Mouse (Mus musculus) natural killer cell, adult 2 months (primary cell): ENCODE results near the gene Erbb2.

Experiments
- DNase-seq, 2 experiments: peaks; one replicate each; pipeline ENCODE4 v3.0.0; 2022; ENCODE audit warnings: low spot score in 2 of 2

Erbb2 gene

DNA sequence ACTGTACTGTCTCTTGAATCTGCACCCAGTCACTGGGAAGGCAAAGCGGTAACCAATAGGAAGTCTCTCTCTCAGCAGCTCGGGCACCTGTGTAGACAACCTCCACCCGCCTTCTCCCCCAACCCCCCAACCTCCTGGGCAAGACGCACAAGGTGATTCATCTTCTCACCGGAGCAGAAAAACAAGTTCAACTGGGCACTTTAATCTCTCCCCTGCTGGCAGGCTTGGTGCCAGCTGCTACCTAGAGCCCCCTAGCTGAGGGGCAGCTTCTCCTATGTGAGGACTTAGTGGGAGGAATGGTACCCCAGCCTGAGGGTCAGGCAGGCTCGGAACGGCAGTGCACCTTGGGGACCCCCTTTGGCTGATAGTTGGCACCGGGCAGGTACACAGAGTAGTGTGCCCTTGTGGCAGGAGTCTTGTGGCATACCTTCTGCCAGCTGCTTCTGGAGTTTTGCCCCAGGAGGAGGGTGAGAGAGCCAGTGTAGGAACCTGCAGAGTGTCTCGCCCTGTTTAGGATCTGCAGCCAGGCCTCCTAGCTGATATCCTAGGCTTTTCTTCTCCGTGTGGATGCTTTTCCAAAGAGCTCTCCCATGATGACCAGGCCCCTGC is 6.8 kb downstream of the Erbb2 start:
- no peak for DNase-seq

- no peak for DNase-seq
These were observed 14.3 kb downstream of the Erbb2 start for GRCm38 (mm10) chr11:98426592-98426991.

DNA sequence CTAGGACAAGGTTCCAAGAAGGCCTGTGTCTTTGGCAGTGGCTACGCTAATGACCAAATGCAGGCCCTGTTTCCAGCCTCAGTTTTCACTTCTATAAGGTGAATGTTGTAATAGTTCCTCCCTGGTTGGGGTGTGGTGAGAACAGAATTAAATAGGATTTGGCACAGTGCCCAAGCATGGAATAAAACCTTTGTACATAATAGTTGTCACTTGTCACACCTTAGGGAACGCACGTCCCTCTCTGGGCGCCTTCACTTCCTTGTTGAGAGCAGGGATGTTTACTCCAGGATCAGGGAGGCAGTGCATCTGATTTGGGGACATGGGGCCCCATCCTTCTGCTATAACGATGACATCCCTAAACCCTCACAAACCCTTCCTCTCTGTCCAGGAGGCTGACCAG is 16.2 kb downstream of the Erbb2 start:
- no peak for DNase-seq

GRCm38 (mm10) chr11:98431743-98432502 is 19.7 kb downstream of the Erbb2 start:
- DNase-seq = no peak

DNA sequence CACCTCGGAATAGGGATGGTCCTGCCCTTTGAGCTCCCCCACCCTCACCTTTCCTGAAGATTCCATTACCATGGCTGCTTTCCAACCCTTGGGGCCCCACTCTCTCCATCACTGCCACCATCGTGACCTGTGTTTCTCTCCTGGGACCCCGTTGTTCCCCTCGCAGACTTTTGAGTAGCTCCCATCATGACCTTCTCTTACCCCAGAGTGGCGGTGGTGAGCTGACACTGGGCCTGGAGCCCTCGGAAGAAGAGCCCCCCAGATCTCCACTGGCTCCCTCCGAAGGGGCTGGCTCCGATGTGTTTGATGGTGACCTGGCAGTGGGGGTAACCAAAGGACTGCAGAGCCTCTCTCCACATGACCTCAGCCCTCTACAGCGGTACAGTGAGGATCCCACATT is 23.5 kb downstream of the Erbb2 start:
- DNase-seq = no peak

DNA sequence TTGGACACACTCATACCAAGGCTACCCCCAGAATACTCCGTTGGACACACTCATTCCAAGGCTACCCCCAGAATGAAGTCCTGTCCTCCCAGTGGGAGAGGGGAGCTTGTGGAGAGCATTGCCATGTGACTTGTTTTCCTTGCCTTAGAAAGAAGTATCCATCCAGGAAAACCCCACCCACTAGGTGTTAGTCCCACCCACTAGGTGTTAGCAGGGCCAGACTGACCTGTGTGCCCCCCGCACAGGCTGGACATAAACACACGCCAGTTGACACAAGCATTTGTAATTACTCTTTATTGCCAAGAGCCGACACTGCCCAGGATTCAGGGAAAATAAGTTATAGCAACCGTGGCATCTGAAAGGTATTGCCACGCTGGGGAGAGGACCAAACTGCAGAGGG is 25.2 kb downstream of the Erbb2 start:
- DNase-seq = no peak

DNA sequence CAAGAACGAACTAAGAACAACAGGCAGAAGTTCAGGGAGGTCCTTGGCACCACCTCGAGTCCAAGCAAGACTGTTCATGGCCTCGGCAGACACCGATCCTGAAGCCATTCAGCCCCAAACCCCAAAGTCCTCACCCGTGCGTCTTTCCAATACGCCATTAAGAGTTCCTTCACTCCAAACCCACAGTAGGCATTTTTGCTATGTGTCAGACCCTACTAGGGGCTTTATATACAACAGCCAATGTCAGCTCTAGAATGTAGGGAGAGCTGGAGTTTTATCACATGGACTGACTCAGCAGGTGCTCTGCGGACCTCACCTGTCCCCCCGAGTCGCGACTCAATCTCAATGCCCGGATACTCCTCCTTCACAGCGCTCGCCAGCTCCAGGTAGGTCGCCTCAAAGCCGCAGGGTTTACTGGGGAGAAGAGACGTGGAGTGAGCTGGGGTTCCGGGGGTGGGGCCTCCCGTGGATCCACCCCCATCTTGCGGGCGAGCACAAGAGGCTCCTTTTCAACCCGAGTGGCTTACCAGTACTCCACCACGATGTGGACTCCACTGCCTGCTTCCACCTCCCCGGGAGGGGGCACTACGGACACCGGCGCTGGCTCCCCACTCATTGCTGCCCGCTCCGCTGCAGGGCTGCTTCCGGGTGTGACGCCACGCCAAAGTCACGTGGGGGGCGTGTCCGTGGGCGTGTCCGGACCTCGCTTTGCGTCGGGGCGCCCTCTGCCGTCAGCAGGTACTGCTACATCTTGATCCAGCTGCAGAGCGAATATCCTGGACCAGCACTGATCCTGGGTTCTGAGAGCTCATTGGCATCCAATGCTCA is 26.3 kb downstream of the Erbb2 start, which contains the start of gene Mien1:
Gene Mien1, minus strand, starts transcription at position 661 of the 828 bp plus-strand sequence.
- peak; percentile 98 for DNase-seq

DNA sequence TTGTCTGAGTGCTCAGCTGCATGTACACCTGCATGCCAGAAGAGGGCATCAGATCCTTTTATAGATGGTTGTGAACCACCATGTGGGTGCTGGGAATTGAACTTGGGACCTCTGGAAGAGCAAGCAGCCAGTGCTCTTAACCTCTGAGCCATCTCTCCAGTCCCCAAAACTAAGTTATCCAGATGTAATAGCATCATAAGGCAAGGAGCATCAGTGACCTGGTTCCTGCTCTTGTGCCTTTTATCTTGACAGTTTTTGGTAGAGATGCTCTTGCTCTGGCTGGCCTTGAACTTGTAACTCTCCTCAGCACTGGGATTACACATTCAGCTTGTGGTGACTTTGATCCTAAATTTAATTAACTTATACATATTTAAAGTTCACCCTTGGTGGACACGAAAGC is 31.4 kb downstream of the Erbb2 start:
- DNase-seq = no peak

DNA sequence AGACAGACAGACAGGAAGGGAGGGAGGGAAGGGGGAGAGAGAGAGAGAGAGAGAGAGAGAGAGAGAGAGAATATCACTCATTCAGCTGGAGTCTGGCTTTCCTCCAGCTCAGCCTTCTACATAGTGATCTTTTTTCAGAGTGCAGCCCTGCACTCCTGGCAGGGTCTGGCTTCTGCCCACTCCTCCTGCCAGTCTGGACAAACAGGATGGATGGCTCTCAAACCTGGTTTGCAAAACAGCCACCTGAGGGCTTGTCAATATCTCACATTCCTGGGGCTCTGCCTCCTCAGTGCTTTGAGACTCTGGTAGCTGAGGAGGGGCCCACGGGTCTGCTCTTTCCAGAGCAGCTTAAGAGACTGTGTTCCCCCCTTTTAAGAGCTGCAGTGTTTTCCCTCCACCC is 33.0 kb downstream of the Erbb2 start:
- DNase-seq = no peak

DNA sequence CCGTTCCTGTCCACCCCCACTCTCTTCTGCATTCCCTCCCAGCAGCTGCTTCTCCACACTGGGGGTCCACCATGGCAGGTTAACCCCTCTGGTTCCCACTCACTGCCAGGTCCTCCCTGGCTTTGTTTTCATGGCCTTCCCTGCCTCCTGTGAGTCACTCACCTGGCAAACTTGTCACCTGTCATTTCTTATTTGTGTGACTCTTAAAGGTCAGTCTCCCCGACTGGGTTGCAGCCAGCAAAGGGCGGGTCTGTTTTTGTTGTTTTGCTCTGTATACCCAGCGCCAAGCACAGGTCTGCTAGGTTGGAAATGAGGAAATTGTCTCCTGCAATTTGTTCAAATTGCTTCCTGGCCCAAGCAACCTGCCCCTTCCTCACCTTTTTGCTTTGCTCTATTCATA is 33.4 kb downstream of the Erbb2 start:
- no peak for DNase-seq

DNA sequence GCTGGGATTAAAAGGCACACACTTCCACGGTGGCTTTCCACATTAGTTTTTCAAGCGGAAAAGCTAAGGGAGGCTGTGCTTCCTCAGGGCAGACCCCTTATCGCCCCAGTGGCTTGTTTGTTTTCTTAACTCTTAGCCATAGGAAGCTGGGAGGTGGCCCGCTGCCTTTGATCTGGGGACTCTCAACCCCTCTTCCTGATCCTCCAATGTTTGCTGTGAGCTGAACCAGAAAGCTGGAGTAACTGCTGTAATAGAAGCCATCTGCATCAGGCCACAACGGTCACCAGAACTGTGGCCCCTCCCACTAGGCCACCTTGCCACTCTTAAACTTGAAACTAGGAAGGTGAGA is 33.9 kb downstream of the Erbb2 start, which contains the start of gene Grb7:
Gene Grb7, plus strand, starts transcription at position 182 of the 349 bp plus-strand sequence.
- no peak for DNase-seq

- DNase-seq = no peak
These were observed 34.5 kb downstream of the Erbb2 start for GRCm38 (mm10) chr11:98446562-98447474.

- no peak for DNase-seq
These were observed 35.2 kb downstream of the Erbb2 start for GRCm38 (mm10) chr11:98447475-98447834.

GRCm38 (mm10) chr11:98448191-98448790 is 36.0 kb downstream of the Erbb2 start:
- no peak for DNase-seq

DNA sequence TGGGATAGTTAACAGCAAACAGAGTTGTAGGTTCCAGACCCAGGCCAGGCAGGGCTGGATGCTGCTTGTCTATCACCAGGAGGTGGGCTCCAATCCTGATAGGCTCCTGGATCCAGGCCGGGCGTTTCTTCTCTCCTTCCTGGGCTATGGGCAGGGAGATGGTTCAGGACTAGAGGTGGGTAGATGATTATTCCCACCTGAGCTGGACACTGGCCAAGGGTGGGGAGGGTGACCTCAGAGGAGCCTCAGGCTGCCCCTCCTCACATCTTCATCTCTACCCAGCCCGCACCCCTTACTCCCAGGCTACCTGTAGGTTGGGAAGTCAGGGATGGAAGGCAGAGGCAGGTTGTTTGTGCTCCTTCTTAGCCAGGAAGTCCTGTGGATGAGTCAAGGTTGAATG is 37.1 kb downstream of the Erbb2 start:
- no peak for DNase-seq

GRCm38 (mm10) chr11:98449921-98450771 is 37.9 kb downstream of the Erbb2 start:
- DNase-seq = no peak

DNA sequence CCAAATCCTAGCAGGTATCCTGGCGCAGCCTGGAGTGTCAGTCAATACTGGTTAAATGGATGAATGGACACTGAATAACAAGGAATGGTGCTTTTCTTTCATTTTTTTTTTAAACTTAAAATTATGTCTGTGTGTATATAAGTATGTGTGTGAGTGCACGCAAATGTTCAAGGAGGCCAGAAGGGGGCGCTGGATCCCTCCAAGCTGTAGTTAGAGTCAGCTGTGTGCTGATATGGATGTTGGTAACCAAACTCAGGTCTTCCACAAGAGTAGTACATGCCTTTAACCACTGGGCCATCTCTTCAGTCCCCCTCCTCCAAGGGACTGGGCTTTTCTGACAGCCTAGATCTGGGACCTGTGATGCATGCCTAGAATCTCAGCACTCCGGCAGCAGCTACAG is 43.2 kb downstream of the Erbb2 start:
- peak in 1 of 2 experiments; percentile 46 for DNase-seq

DNA sequence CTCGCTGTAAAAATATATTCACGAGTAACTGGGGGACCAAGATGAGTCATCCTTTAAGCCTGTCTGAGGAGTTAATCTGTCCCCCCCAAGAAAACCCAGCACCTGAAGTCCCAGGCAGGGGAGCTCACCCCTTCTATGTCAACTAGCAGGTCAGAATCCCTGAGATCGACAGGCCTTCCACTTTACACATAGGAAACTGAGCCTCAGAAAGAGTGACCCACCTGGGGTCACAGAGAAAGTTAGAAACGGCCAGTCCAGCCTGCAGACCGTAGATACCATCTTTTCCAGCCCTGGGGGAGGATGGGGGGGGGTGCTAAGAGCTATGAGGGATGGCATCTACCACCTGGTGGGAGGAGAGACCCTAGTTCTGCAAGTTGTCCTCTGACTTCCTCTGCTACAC is 44.3 kb downstream of the Erbb2 start:
- no peak for DNase-seq

- no peak for DNase-seq
These were observed 44.7 kb downstream of the Erbb2 start for GRCm38 (mm10) chr11:98456945-98457344.
